Mouse (Mus musculus): ENCODE results near the gene Gtf3c5. TPM values are rescaled to one million over a fixed set of nuclear protein-coding genes. Genes with fewer than 3 reads are reported as not detected.

The Gtf3c5 gene
- polyA plus RNA-seq, 1 experiment = 13.7 TPM

DNA sequence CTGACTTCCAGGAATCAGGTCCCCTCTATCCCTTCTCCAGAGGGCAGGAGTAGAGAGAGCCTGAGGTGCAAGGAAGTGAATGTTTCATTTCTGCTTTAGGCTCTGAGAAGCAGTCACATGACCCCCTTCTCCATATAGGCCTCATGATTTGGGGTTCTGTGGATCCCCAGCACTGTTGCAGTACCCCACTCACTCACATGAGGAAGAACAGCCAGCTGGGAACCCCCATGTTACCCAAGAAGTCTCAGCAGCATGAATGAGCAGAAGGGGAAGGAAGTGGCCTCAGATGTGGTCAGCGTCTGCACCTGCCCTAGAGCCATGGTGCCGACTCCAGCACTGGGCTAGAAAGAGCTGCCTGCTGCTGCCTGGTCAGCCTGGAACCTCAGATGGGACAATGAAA lies 43.6 kb downstream of the Gtf3c5 start:
- WGBS = 76% methylated on average over 2 of the region's 2 CpGs
- H3K27me3 ChIP-seq (ENCODE audit: control insufficient read depth, insufficient read depth, low read length) = no peaks in the 10 kb centered on the region
- TF ChIP-seq POLR2A (IDR thresholded peaks at IDR 0.05; ENCODE audit: low read depth, low read length) (no peak), CTCF (IDR thresholded peaks at IDR 0.05; ENCODE audit: extremely low read depth, insufficient read length, insufficient replicate concordance, low read depth, low read length) (no peak)
- peaks cover 61% of the 10 kb centered on the region for H3K4me1 ChIP-seq (ENCODE audit: control insufficient read depth, insufficient read depth, insufficient read length, low read length)
- H3K4me3 ChIP-seq (ENCODE audit: low read depth, low read length) = no peak overlapping the region
- H3K27ac ChIP-seq (ENCODE audit: insufficient read depth, low read depth, low read length) = peak overlapping the region; percentile 87
- peaks cover 31% of the 10 kb centered on the region for H3K36me3 ChIP-seq (ENCODE audit: control insufficient read depth, insufficient read depth, low read length)

DNA sequence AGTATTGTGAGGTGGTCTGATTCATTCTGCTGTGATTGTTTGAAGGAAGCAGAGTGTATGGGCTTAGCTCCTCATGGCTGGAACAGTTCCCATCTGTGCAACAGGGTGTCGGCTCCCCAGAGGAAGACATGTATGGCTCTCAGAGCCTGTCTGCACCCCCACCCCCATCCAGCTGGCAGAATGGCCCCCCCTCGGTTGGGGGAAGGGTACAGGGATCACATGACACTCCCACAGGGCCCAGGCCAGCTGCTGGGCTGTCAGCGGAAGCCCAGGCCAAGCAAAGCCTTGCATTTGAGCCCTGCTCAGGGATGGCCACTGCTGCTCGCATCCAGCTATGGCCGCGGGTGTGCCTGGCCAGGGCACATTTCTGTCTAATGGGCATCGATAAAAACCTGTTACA lies 44.3 kb downstream of the Gtf3c5 start:
- H3K4me1 ChIP-seq (ENCODE audit: control insufficient read depth, insufficient read depth, insufficient read length, low read length) = peaks cover 61% of the 10 kb centered on the region
- peak overlapping the region; percentile 87 for H3K27ac ChIP-seq (ENCODE audit: insufficient read depth, low read depth, low read length)

DNA sequence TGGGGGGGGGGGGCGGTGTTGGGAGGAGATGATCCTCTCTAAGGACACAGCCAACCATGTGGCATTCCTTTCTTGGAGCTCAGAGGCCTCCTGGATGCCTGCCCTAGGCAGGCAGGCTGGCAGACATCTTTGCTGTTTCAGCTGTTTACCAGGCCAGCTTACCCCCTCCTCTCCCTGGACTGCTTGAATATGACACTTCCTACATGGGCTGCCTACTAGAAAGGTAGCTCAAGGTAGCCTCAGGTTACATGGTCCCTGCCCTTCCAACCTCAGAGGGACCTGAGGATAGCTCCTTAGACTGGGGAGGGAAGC lies 44.8 kb downstream of the Gtf3c5 start:
- TF ChIP-seq CTCF (IDR thresholded peaks at IDR 0.05; ENCODE audit: extremely low read depth, insufficient read length, insufficient replicate concordance, low read depth, low read length) (no peak), POLR2A (IDR thresholded peaks at IDR 0.05; ENCODE audit: low read depth, low read length) (no peak)
- Histone ChIP-seq H3K36me3 (ENCODE audit: control insufficient read depth, insufficient read depth, low read length) (peaks cover 20% of the 10 kb centered on the region), H3K27me3 (ENCODE audit: control insufficient read depth, insufficient read depth, low read length) (no peaks in the 10 kb centered on the region), H3K27ac (ENCODE audit: insufficient read depth, low read depth, low read length) (peak overlapping the region; percentile 87), H3K4me1 (ENCODE audit: control insufficient read depth, insufficient read depth, insufficient read length, low read length) (peaks cover 66% of the 10 kb centered on the region), H3K4me3 (ENCODE audit: low read depth, low read length) (no peak overlapping the region)
- 31% methylated on average over 1 of the region's 1 CpGs for WGBS

More for the DNA sequence above, 44.3 kb downstream of the Gtf3c5 start:
- H3K36me3 ChIP-seq (ENCODE audit: control insufficient read depth, insufficient read depth, low read length) = peaks cover 25% of the 10 kb centered on the region
- no peaks in the 10 kb centered on the region for H3K27me3 ChIP-seq (ENCODE audit: control insufficient read depth, insufficient read depth, low read length)
- no peak overlapping the region for H3K4me3 ChIP-seq (ENCODE audit: low read depth, low read length)
- WGBS = 37% methylated on average over 7 of the region's 7 CpGs
- TF ChIP-seq POLR2A (IDR thresholded peaks at IDR 0.05; ENCODE audit: low read depth, low read length) = no peak
- no peak for TF ChIP-seq CTCF (IDR thresholded peaks at IDR 0.05; ENCODE audit: extremely low read depth, insufficient read length, insufficient replicate concordance, low read depth, low read length)

DNA sequence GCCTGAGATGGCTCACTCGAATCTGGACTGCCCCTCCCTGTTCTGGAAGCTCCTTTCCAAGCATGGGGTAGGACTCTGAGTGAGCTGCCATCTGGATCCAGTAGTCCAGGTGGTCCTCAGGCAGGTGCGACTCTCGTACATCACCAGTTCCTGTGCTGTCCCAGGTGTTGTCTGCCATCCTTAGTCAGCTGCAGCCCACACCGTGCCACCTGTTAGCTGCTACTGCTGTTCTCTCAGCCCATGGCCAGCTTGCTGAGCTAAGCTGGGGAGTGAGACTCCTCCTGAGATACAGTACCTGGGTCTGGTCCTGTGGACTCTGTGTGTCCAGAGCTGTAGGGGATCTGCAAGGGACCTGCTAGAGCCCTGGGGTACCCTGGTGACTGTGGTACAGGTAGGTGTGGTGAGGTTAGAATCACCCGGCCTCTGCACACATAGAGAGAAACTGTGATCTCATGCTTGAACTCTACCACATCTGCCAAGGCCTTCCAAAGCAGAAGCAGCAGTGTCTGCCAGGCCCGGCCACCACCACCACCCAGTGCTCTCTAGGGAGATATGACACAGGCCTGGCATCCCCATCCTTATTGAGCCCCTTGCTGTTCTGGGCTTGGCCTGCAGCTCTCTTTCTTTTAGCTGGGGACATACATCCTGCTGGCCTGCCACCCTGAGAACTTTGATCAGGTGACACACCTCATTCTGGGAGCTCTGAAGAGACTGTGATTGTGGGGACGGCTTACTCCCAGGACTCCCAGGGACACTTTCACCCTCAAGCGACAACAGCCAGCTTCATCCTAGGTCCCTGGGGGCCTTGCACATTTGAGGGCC lies 45.3 kb downstream of the Gtf3c5 start:
- WGBS = 27% methylated on average over 8 of the region's 8 CpGs
- peak overlapping the region; percentile 87 for H3K27ac ChIP-seq (ENCODE audit: insufficient read depth, low read depth, low read length)
- H3K4me3 ChIP-seq (ENCODE audit: low read depth, low read length) = no peak overlapping the region
- no peaks in the 10 kb centered on the region for H3K27me3 ChIP-seq (ENCODE audit: control insufficient read depth, insufficient read depth, low read length)
- peaks cover 70% of the 10 kb centered on the region for H3K4me1 ChIP-seq (ENCODE audit: control insufficient read depth, insufficient read depth, insufficient read length, low read length)
- H3K36me3 ChIP-seq (ENCODE audit: control insufficient read depth, insufficient read depth, low read length) = peaks cover 15% of the 10 kb centered on the region
- TF ChIP-seq CTCF (IDR thresholded peaks at IDR 0.05; ENCODE audit: extremely low read depth, insufficient read length, insufficient replicate concordance, low read depth, low read length) (no peak), POLR2A (IDR thresholded peaks at IDR 0.05; ENCODE audit: low read depth, low read length) (no peak; the same call in 1 of the 2 replicates)

DNA sequence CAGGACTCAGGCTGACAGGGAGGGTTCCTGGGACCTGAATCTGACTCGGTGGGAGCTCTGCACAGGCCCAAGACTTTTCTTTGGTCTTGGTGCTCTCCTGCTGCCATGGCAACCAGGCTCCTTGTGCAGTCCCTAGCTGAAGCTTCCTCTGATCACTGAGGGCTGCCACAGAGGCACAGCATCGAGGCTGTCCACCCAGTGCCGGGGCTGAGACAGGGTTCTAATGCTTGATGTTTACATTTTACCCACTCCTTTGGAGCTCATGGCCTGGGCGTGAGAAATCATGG lies 46.0 kb downstream of the Gtf3c5 start:
- Histone ChIP-seq H3K4me3 (ENCODE audit: low read depth, low read length) (no peak overlapping the region), H3K27me3 (ENCODE audit: control insufficient read depth, insufficient read depth, low read length) (no peaks in the 10 kb centered on the region), H3K27ac (ENCODE audit: insufficient read depth, low read depth, low read length) (peak overlapping the region; percentile 87), H3K4me1 (ENCODE audit: control insufficient read depth, insufficient read depth, insufficient read length, low read length) (peaks cover 74% of the 10 kb centered on the region), H3K36me3 (ENCODE audit: control insufficient read depth, insufficient read depth, low read length) (peaks cover 11% of the 10 kb centered on the region)
- WGBS = 49% methylated on average over 4 of the region's 4 CpGs
- TF ChIP-seq POLR2A (IDR thresholded peaks at IDR 0.05; ENCODE audit: low read depth, low read length) = no peak
- no peak for TF ChIP-seq CTCF (IDR thresholded peaks at IDR 0.05; ENCODE audit: extremely low read depth, insufficient read length, insufficient replicate concordance, low read depth, low read length)

DNA sequence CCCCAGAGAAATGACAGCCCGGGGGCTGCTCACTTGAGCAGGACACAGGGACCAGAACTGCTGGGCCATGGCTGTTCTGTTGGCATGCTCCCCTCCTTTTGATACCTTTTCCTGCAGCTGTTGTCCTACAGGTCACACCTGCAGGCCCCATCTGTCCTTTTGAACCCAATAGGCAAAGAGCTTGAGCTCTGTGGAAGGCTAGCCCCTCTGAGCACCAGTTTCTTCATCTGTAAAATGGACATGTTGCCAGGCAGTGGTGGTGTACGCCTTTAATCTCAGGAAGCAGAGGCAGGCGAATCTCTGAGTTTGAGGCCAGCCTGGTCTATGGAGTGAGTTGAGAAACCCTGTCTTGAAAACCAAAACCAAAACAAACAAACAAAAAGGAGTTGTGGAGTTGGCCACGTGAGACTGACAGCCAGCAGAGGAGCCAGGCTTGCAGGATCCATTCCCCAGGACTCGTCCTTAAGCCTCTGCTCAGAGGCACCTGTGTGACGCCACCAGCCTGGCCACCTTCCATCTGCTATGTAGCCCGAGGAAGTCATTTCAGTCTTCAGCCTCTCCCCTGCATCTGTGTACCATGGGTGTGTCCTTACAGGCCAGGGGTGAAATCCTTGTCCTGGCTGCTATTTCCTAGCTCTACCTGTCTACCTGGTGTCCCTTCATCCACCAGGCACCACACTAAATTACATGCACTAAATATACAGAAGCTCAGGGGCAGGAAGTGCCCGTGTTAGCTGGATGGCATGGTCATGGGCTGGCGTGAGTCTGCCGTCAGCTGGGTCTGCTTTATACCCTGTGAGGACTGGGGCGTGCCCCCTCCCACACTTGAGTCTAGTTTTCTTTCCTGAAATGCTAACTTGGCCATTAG lies 46.6 kb downstream of the Gtf3c5 start:
- peaks cover 5% of the 10 kb centered on the region; the same call in 1 of the 2 replicates for H3K36me3 ChIP-seq (ENCODE audit: control insufficient read depth, insufficient read depth, low read length)
- TF ChIP-seq POLR2A (IDR thresholded peaks at IDR 0.05; ENCODE audit: low read depth, low read length) (no peak), CTCF (IDR thresholded peaks at IDR 0.05; ENCODE audit: extremely low read depth, insufficient read length, insufficient replicate concordance, low read depth, low read length) (no peak)
- H3K4me1 ChIP-seq (ENCODE audit: control insufficient read depth, insufficient read depth, insufficient read length, low read length) = peaks cover 78% of the 10 kb centered on the region
- no peaks in the 10 kb centered on the region for H3K27me3 ChIP-seq (ENCODE audit: control insufficient read depth, insufficient read depth, low read length)
- 39% methylated on average over 11 of the region's 11 CpGs for WGBS
- peak overlapping the region; percentile 87 for H3K27ac ChIP-seq (ENCODE audit: insufficient read depth, low read depth, low read length)
- no peak overlapping the region for H3K4me3 ChIP-seq (ENCODE audit: low read depth, low read length)

DNA sequence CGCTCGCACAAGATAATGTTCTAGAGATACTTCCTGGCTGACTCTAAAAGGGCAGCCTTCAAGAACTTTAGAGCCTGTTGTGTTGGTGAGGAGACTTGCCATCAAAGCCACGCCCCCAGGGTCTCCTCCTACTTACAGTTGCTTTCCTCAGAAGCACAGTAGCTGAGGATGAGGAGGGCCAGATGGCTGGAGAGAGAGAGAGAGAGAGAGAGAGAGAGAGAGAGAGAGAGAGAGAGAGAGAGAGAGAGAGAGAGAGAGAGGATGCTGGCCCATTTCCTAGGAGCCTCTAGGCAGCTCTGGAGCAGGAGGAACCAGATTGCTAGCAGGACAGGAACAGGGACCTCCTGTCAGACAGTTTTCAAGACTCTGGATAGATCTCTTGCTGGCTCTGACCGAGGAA lies 47.4 kb downstream of the Gtf3c5 start:
- TF ChIP-seq POLR2A (IDR thresholded peaks at IDR 0.05; ENCODE audit: low read depth, low read length) = no peak
- TF ChIP-seq CTCF (IDR thresholded peaks at IDR 0.05; ENCODE audit: extremely low read depth, insufficient read length, insufficient replicate concordance, low read depth, low read length) = no peak
- WGBS = 60% methylated on average over 4 of the region's 4 CpGs
- H3K27ac ChIP-seq (ENCODE audit: insufficient read depth, low read depth, low read length) = peak overlapping the region; percentile 87

More for the DNA sequence above, 47.4 kb downstream of the Gtf3c5 start:
- Histone ChIP-seq H3K27me3 (ENCODE audit: control insufficient read depth, insufficient read depth, low read length) (no peaks in the 10 kb centered on the region), H3K4me1 (ENCODE audit: control insufficient read depth, insufficient read depth, insufficient read length, low read length) (peaks cover 72% of the 10 kb centered on the region), H3K36me3 (ENCODE audit: control insufficient read depth, insufficient read depth, low read length) (0 out of 2 replicates have a peak, but pooled peaks cover 4% of the 10 kb centered on the region), H3K4me3 (ENCODE audit: low read depth, low read length) (no peak overlapping the region)

Data from small intestine, adult 2 months (tissue).